Mouse (Mus musculus) ovary, postnatal 14 days (tissue): ENCODE data around the gene Armh3.
"Not testable (repeated sequence)": the region's sequence is repeated elsewhere in the genome, so short reads cannot be mapped to it uniquely, and the experiment has no call there.

Experiments used
- DNase-seq: peaks from one replicate; pipeline ENCODE4 v3.0.0; 2022; ENCODE audit warnings: low spot score

Gene Armh3

DNA sequence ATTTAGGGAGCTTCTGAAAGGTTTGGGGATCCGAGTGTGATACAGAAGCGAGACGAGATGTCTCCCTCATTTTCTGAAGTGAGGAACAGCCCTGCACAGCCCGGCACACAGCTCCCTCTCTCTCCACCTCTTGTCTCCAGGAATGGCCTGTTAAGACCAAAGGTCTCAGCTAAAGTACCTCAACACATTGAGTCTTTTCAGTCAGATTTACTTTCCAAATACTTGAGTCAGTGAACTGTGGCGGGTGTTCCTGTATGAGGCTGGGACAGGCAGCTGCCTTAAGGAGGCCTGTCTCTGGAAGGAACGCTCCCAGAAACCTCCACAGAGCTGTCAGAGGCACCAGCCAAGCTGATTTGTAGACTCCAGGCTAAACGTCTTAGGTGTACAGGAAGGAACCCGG, 181.6 kb downstream of the Armh3 start:
- no peak for DNase-seq

DNA sequence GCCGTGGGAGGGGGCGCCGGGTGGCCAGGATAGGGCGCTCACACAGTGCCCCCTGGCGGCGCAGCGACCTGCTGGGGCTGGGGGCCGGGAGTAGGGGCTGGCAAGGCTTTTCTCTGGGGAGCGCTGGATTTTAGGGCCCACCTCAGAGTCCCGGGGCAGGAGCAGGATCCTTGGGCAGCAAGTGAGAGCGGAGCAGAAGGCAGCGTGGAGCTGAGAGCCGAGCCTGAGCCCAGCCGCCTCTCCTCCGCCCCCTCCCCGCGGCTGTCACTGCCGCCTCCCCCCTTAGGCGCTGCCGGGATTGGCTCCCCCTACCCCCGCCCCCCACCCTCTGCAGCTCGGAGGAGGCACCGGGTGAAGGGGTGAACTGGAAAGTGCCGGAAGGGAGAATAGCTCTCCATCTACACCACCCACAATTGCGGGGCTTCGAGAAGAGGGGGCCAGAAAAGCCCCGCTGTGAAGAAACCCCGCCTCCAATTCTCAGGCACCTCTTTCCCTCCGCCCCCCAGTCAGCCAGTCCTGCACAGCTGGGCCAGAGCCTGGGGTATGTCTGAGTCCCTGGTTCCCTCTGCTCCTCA, 182.4 kb downstream of the Armh3 start, which contains the start of gene Kcnip2:
Gene Kcnip2 (minus strand): TSS at position 231 of the 575 bp plus-strand sequence.
- no peak for DNase-seq

DNA sequence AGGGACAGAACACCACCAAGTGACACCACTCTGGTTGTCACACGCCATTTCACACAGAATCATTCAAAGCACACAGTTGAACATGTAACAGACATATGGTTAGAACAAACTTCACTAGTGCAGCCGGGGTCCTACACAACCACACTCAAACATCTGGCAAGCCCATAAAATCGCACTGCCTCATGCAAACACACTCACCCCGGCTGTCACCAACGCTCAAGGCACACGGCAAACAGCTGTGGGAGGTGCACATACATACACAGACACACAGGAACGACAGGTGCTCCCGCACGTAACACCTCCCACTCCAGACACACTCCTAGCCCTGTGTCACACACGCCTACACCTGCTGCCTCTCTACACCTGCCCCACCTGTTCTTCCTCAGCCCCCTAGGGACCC, 183.1 kb downstream of the Armh3 start:
- DNase-seq = no peak

DNA sequence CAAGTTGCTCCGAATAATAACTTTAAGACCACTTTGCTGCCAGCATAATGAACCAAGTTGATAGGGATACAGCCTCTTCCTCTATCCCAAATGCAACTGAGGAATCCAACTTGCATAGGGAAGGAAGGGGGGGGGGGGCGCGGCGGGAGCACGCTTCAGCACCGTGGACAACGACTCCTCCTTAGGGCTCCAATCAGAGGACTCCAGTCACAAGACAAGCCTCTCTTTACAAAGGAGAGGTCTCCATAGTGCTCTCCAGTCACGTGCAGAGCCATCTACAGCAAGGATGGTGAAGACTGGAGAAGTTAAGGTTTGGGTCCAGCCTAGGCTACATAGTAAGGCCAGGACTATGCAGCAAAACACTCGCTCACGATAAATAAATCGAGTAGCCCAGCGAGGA, 184.5 kb downstream of the Armh3 start:
- DNase-seq = no peak

DNA sequence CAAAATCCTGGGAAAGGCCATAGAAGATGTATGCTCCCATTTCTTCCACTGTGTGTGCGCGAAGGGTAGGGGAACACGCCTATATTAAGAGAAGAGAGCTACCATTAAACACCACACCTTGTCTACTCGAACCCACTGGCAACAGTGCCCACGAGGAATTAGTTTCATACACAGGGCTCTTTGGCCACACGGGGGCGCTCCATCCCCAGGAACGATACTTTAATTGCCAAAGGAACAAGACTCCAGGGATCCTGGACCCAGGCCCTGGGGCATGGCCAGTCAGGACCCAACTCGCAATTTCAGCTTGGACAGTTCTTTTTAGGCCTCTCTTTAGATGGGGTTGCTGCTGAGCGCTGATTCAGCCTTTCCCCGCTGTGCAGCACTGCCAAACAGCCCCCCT, 185.0 kb downstream of the Armh3 start:
- DNase-seq = peak; percentile 85

DNA sequence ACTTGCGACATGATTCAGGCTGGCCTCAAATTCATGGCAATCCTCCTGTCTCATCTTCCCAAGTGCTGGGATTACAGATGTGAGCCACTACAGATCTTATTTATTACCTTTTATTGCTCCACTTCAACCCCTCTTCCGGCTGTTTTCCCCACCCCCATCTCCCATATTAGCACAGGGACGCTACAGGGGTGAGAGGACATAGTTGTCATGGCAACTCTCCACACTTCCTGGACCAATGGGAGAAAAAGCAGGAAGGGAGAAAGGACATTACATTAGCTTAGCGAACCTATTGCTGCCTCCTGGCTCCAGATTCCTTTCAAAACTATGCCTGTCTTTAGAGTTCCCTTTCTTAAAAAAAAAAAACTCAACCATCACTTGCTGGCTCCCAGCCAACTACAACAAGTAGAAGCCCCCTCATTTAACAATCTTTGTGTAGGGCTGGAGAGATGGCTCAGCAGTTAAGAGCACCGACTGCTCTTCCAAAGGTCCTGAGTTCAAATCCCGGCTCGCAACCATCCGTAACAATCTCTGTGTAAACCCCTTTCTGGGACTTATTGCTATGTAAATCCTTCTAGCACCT, 185.5 kb downstream of the Armh3 start:
- no peak for DNase-seq

DNA sequence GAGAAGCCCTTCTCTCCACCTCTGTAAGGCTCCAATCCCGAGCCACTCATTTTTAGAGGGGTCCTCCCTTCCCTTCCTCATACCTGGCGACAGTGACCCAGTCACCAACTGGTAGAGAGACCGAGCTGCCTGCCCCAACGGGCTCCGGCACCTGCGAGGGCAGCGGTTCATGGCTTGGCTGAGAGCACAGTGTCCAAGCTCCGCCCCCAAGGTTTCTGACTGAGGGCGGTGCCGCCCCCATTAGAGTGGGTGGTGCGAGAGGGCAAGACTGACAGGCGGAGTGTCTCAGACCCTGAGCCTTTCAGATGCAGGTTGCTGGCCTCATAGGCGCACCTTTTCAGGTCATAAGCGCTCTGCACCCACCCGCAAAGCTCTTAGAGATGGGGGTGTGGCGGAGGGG, 186.2 kb downstream of the Armh3 start:
- no peak for DNase-seq

DNA sequence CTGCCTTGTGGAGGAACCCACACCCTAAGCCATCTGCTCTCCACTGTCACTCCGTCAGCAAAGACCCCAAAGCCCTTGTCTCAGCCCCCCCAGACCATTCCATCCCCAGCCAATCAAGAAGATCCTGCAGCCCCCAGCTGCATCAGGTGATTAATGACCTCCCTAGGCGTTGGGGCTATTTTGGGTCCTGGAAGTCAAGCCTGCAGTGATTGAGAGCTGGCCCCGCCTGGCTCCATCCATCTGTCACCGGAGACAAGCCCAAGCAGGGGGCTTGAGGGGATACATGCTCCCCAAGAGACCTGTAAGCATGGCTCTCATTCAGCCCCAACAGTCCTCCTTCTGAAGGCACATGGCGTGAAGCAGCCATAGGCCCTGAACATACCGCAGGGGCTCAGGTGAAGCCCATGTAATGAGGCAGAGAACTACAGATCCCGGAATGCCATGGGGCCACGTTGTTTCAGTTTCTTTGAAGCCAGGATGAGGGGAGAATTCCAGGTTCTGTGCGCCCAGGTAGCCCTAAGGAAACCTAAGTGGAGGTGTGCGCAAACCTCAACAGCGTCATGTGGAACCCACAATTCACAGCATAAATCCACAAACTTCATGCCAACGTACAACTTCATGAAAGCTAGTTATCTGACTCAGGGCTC, 187.1 kb downstream of the Armh3 start:
- no peak for DNase-seq

DNA sequence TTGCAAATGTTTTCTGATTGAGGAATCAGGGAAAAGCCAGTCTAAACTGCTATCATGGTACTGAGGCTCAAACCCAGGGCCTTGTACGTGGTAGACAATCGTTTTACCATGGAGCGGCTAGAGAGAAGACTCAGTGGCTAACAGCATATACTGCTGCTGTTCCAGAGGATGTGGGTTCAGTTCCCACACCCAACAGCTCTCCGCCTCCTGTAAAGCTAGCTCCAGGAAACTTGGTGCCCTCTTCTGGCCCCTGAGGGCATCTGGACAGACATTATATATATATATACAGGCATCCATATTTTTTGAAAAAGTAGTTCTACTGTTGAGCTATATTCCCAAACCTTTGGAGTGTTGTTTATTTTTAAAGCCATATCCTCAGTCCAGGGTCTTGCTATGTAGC, 190.6 kb downstream of the Armh3 start:
- DNase-seq = no peak

DNA sequence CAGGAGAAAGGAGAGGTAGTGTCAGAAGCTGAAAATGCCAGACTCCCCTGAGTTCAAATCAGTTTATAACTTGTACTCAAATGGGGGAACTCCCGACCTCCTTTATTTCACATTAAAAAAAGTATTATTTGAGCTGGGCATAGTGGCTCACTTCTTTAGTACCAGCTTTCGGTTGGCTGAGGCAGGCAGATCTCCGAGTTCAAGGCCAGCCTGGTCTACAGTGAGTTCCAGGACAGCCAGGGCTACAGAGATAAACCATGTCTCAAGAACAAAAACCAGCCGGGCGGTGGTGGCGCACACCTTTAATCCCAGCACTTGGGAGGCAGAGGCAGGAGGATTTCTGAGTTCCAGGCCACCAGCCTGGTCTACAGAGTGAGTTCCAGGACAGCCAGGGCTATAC, 192.5 kb downstream of the Armh3 start:
- not testable (repeated sequence) for DNase-seq

DNA sequence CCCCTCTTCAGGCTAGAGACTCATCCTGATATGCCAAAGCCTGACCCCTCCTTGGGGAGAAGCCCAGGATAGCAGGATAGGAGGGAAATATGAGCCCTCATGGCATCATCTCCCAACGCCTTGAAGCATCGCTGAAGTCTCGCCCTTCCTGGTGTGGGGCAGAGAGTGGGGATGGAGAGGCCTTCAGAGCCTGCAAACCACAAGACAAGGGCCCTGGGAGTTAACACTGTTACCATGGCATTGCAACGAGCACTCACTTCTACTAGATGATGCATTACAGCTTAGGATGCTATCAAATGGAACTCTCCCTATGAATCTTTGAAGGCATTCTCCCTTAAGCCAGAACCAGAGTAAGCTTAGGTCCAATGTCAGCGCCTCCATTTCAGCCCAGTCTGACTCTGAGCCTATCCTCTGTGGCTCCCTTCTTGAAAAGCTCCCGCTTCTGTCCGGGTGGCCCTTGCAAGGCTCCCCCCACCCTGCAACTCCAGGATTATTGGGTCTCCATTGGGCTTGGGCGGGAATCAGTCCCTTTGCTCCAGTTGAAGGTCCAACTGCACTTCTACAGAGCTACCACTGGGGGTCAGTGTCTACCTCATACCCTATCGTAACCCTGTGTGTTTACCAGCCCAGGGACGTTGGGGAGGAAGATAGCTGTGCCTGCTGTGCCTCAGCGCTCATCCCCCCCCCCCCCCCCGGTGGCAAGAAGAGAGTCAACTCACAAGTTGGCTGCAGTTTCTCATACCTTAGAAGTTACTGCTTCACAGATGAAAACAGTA, 193.5 kb downstream of the Armh3 start:
- DNase-seq = no peak

DNA sequence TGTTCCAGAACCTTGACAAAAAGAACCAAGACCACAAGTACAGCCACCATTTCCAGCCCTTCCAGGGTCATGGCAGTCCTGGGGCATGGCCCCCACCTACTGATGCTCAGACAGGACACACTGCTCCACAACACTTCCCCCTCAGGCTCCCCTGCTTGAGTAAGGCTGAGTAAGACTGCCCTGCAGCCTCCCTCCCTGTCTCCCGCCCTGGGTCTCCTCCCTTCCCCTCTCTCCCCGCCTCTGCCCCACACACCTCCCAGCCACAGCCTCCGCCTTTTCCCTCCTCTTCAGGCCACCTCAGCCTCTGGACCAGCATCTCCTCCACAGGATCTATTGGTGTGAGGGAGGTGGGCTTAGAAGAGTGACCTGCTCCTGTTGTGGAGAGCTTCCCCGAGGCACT, 194.9 kb downstream of the Armh3 start:
- DNase-seq = no peak

DNA sequence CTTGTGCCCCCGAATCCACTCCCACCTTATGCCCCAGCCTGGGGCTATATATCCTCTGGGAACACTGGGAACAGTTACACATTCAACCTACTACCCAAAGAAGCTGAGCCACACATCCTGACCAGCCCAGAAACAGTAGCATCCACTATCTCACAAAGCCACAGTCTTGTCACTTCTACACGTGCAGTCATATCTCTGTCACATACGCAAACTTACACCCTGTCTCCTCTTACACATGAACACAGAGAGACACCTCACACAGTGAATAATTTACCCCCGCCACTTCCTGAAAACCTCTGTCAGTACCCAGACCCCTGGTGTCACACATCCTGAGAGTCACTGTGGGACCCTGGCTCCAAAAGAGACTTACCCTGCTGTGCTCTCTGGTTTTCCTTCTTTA, 195.6 kb downstream of the Armh3 start:
- DNase-seq = no peak

DNA sequence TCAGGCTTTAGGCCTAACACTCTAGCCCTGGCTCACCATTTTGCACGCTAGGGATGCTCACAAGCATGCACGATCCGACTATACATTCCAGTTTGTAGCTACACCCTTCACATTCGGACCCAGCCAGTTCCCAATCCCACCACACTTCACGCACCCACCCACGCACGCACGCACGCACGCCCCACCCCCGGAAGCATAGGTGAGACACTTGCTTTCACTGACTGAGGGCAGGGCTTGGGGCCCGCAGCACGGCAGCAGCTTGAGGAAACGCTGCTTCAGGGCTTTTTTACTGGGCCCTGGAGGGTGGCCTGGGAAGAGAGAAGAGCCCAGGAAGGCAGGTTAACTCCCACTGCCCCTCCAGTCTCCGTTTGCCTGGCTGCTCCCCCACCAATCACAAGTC, 201.4 kb downstream of the Armh3 start:
- DNase-seq = no peak

DNA sequence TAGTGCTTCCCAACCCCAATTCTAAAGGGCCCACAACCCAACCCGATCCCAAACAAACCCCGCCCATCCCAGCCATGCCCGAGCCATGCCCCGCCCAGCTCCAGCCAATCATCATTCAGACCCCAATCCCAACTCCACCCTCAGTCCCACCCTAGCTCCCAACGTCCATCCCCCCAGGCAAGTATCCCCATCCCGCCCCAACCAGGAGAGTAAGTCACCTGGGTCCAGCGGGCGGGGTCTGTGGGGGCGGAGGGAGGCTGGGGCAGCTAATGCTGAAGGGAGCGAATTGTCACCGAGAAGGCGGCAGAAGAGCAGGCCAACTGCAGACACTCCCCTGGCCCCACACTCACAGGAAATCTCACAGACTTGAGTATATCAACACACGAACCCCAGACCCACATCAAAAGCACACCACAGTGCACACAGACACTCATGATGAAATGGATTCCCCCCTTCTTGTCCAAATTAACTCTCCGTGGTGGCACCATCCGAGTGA, 202.2 kb downstream of the Armh3 start:
- DNase-seq = no peak

DNA sequence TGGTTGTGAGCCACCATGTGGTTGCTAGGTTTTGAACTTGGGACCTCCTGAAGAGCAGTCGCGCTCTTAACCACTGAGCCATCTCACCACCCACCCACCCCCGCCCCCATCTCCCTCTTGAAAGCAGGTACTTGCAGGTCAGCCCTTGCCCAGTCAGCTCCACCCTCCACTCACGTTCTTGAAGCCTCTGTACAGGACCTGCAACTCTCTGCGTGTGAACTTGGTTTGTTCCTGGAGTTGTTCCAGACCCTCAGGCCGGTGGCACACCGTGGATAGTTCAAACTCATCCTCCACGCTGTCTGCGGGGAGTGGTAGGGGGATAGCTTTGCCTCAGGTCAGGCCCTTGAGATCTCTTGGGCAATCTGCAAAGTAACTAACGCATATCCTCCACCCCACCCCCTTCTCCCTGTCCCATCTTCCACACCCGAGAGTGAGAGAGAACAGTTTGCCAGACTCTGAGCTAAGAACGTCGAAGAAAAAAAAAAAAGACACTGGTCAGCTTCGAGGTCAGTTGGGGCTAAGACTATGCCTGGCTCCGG, 202.8 kb downstream of the Armh3 start:
- no peak for DNase-seq

DNA sequence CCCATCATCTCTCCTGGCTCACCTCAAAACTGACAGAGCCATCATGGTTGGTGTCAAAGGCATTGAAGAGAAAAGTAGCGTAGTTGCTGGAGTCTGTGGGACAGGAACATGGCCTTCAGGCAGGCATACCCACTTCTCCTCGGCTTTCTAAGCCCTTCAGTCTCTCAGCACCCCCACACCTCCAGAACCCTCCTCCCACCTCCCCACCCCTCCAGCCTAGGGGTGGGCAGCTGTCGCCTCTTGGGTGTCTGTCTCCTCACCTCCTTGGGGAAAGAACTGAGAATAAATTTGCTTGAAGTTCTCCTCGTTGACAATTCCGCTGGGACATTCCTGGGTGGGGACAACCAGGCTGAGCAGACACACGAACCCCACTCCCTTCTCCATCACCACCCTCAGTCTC, 203.6 kb downstream of the Armh3 start:
- no peak for DNase-seq

DNA sequence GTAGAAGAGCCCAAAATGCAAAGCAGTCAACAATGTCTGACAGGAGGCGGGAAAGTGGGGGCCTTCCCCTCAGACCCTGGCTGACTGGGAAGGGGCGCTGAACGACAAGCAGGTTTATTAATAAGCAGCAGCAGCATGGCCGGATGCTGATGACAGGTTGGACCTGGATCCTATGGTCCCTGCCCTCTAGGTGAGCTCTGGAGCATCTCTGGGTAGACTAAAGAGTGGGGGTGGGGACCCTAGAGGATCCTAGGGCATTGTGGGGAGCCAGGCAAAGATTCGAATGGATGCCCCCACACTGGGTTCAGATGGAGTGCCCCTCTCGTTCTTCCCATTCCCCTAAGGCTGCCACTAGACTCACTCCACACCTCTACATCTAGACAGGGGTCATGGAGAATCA, 205.9 kb downstream of the Armh3 start:
- DNase-seq = no peak

DNA sequence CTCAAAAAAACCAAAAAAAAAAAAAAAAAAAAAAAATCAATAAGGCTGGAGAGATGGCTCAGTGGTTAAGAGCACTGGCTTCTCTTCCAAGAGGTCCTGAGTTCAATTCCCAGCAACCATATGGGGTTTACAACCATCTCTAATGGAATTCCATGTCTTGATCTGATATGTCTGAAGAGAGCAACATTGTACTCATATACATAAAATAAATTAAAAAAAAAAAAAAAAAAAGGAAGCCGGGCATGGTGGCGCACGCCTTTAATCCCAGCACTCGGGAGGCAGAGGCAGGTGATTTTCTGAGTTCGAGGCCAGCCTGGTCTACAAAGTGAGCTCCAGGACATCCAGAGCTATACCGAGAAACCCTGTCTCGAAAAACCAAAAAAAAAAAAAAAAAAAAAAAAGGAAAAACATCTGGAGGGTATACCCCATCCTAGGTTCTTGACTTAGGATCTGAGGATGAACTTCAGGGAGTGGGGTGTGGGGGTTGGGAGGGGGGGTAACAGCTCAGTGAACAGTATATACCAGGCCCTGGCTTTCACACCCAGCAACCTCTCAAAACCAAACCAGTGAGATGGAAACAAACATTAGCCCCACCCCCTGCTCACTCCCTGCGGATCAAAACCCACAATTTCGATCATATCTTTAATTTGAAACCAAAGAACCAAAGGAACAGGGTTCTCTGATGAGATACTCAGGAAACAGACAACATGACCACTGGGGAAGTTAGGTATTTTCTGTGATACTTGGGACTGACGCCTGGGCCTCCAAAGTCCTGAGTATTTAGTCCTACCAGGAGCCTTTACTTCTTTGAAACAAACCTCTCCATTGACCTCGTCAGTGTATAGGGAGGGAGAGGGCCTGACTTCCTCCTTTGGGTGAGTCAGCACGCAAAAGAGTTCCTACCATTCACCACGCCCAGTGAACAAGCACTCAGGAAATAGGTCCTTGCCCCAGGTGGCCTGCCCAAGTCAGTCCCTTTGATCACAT, 208.1 kb downstream of the Armh3 start:
- no peak for DNase-seq

DNA sequence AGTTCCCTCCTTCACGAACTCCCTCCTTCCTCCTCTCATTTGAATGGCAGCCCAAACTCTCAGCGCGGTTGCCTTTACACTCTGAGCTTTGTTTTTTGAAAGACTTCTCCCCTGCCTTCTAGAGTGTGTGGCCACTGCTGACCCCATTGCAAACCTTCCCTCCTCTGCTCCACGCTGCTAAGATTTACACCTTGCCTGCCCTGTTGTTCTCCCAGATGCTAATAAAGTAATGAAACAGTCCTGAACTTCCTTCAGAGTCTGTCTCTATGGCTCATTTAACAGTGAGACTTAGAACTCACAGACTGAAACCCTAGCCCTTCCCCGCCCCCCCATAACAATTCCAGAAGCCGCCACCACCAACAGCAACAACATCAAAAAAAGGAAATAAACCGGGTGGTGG, 208.9 kb downstream of the Armh3 start:
- no peak for DNase-seq

DNA sequence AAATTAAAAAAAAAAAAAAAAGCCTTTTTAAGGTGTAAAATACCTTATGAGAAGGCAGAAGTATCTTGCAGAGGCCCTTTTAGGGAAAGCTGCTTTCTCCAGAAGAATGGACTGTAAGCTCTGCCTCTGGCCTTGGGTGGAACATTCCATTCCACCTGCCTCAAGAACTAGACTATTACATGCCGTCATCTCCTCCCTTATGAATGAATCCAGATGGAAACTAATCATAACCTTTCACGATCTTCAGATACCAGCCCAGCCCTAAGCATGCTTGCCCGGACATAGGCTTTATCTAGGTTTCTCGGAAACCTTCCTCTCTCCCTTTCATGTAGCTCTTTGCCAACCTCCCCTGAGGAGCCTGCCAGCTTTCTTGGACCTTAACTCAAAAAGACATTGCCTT, 210.0 kb downstream of the Armh3 start:
- DNase-seq = no peak
